Mouse (Mus musculus) neural tube, embryonic 12.5 days (tissue): ENCODE results near the gene Gss. TPM values are rescaled to one million over a fixed set of nuclear protein-coding genes. Genes with fewer than 3 reads are reported as not detected.

ENCODE experiments used
- ATAC-seq: fragments of 200-750 bp; cut with Nextera tagmentation; 2 replicates; pipeline ENCODE4 v1.8.0; 2017; ENCODE audit warnings: low read depth, mild to moderate bottlenecking, moderate TSS enrichment, moderate library complexity; ENCODE audit not compliant: low FRiP score
- H3K27ac ChIP-seq: fragments of 300-500 bp; sonication (generic); 2 replicates; pipeline ENCODE4 v1.5.1; 2016
- H3K27me3 ChIP-seq: fragments of 300-500 bp; sonication (generic); replicated peaks from 2 replicates; pipeline ENCODE4 v1.6.1; 2016; ENCODE audit warnings: mild to moderate bottlenecking
- H3K36me3 ChIP-seq: fragments of 300-500 bp; sonication (generic); 2 replicates; pipeline ENCODE4 v1.6.1; 2016; ENCODE audit warnings: mild to moderate bottlenecking
- H3K4me1 ChIP-seq: fragments of 300-500 bp; sonication (generic); 2 replicates; pipeline ENCODE4 v1.6.1; 2016
- H3K4me2 ChIP-seq: fragments of 300-500 bp; sonication (generic); replicated peaks from 2 replicates; pipeline ENCODE4 v1.6.1; 2016; ENCODE audit warnings: mild to moderate bottlenecking
- H3K4me3 ChIP-seq: fragments of 300-500 bp; sonication (generic); 2 replicates; pipeline ENCODE4 v1.5.1; 2016
- H3K9ac ChIP-seq: fragments of 300-500 bp; sonication (generic); 2 replicates; pipeline ENCODE4 v1.6.1; 2016; ENCODE audit warnings: mild to moderate bottlenecking
- H3K9me3 ChIP-seq: fragments of 300-500 bp; sonication (generic); 2 replicates; pipeline ENCODE4 v1.6.1; 2016; ENCODE audit warnings: mild to moderate bottlenecking
- WGBS: fragments of 180-500 bp; shearing (Covaris S2); methylation state at CpG from one replicate; pipeline ENCODE4 v1.1.7; 2016; 5-methylcytosine and 5-hydroxymethylcytosine counted together
- polyA plus RNA-seq: library from polyadenylated mRNA; unstranded; fragments of >200 nt; fragmentation: Nextera tagmentation; extraction: Ambion mirVana; gene quantifications from 2 replicates; pipeline ENCODE4 v1.2.1, GENCODE M21; 2016

Gss gene
- polyA plus RNA-seq = 15.5 and 16.1 TPM in 2 replicates

DNA sequence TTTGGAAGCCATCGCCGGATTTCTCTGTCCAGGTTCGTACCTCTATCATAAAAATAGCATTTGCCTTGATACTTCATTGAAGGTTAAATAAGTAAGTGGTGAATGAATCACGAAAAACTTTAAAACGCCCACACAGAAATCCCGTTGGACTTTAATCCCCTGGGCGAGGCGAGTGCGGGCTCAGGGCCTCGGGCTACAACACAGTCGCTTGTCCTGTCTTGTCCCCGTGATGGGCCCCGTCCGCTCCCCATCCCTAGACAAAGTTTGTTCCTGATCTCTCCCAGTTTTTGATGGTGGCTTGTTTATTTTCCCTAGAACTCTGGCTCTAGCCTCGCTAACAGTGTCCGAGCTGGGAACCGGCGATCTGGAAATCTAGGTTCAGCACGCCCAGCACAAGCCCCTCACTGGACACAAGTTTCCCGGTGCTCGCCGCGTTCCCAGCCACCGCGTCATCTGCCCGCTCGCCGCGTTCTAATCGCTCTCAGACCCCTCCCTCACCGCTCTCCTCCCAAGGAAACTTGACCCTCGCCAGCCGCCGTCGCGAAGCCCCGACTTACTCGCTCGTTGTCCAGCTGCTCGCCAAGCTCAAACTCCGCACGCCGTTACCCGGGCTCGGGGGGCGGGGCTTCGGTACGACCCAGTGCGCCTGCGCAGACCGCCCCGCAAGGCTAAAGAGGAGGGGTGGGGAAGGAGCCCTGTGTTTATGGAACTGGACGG, at the start of gene Gss:
Gene Gss, minus strand, starts transcription at position 674 of the 717 bp plus-strand sequence.
- Histone ChIP-seq H3K4me3 (peak within 1 kb of the TSS; percentile 54), H3K27ac (peak within 1 kb of the TSS; percentile 26; the same call in 1 of the 2 replicates), H3K9ac (peak within 1 kb of the TSS; percentile 67), H3K27me3 (no peaks in the 10 kb centered on the region), H3K9me3 (no peaks in the 10 kb centered on the region), H3K4me1 (peaks cover 7% of the 10 kb centered on the region), H3K36me3 (no peaks in the 10 kb centered on the region), H3K4me2 (peak within 1 kb of the TSS; percentile 77)
- whole genome bisulfite sequencing = under 1% methylated on average over 53 of the region's 53 CpGs
- ATAC-seq = peak; percentile 90

GRCm38 (mm10) chr2:155641540-155642472, 49.2 kb upstream of the Gss start:
- peaks cover 16% of the 10 kb centered on the region for H3K4me1 ChIP-seq
- H3K9me3 ChIP-seq = no peaks in the 10 kb centered on the region
- no peak overlapping the region for H3K9ac ChIP-seq
- no peak overlapping the region for H3K27ac ChIP-seq
- 72% methylated on average over 18 of the region's 18 CpGs for WGBS
- no peak overlapping the region for H3K4me3 ChIP-seq
- ATAC-seq = no peak
- H3K4me2 ChIP-seq = no peak overlapping the region
- peaks cover 90% of the 10 kb centered on the region for H3K36me3 ChIP-seq
- no peaks in the 10 kb centered on the region for H3K27me3 ChIP-seq

DNA sequence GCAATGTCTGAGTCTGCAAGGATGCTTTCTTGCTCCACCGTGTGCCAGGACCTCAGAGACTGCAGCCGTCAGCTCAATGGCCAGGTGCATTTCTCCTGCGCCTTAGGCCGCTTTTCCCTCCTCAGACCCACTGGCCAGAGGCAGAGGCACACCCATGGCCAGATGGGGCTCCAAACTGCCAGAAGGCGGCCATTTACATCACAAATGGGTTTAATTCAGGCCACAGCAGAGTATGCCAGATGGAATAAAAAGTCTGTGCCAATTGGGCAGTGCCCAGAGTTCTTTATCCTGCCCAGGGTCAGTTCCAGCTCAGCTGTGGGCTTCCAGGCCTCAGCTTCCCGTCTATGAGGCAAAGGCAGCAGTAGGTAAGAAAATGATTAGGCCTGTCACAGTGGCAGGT, 48.0 kb upstream of the Gss start:
- WGBS = 79% methylated on average over 6 of the region's 6 CpGs
- H3K4me1 ChIP-seq = peaks cover 16% of the 10 kb centered on the region
- H3K27ac ChIP-seq = no peak overlapping the region
- H3K9me3 ChIP-seq = no peaks in the 10 kb centered on the region
- no peak overlapping the region for H3K9ac ChIP-seq
- H3K36me3 ChIP-seq = peaks cover 94% of the 10 kb centered on the region
- H3K4me3 ChIP-seq = no peak overlapping the region
- no peaks in the 10 kb centered on the region for H3K27me3 ChIP-seq
- ATAC-seq = no peak
- H3K4me2 ChIP-seq = no peak overlapping the region

GRCm38 (mm10) chr2:155637411-155637810, 44.8 kb upstream of the Gss start:
- 96% methylated on average over 4 of the region's 4 CpGs for WGBS
- Histone ChIP-seq H3K27ac (no peak overlapping the region), H3K9ac (no peak overlapping the region), H3K9me3 (no peaks in the 10 kb centered on the region), H3K27me3 (peaks cover 20% of the 10 kb centered on the region), H3K4me2 (no peak overlapping the region), H3K4me3 (no peak overlapping the region), H3K4me1 (peaks cover 16% of the 10 kb centered on the region), H3K36me3 (peaks cover 97% of the 10 kb centered on the region)
- no peak for ATAC-seq

GRCm38 (mm10) chr2:155636881-155637280, 44.3 kb upstream of the Gss start:
- Histone ChIP-seq H3K4me3 (no peak overlapping the region), H3K27me3 (peaks cover 25% of the 10 kb centered on the region), H3K4me2 (no peak overlapping the region), H3K36me3 (peaks cover 97% of the 10 kb centered on the region), H3K4me1 (peaks cover 12% of the 10 kb centered on the region), H3K9me3 (no peaks in the 10 kb centered on the region), H3K27ac (no peak overlapping the region), H3K9ac (no peak overlapping the region)
- ATAC-seq = no peak

- 95% methylated on average over 8 of the region's 8 CpGs for WGBS
- Histone ChIP-seq H3K4me3 (no peak overlapping the region), H3K4me2 (no peak overlapping the region), H3K27ac (no peak overlapping the region), H3K4me1 (peaks cover 11% of the 10 kb centered on the region), H3K9me3 (no peaks in the 10 kb centered on the region), H3K9ac (no peak overlapping the region), H3K36me3 (peaks cover 94% of the 10 kb centered on the region), H3K27me3 (peaks cover 35% of the 10 kb centered on the region)
- ATAC-seq = no peak
These were observed 43.4 kb upstream of the Gss start for GRCm38 (mm10) chr2:155635961-155636360.

- no peaks in the 10 kb centered on the region for H3K9me3 ChIP-seq
- 93% methylated on average over 8 of the region's 8 CpGs for WGBS
- H3K27me3 ChIP-seq = peaks cover 49% of the 10 kb centered on the region
- H3K4me2 ChIP-seq = no peak overlapping the region
- no peak overlapping the region for H3K27ac ChIP-seq
- peaks cover 21% of the 10 kb centered on the region for H3K4me1 ChIP-seq
- peaks cover 81% of the 10 kb centered on the region for H3K36me3 ChIP-seq
- H3K9ac ChIP-seq = no peak overlapping the region
- H3K4me3 ChIP-seq = no peak overlapping the region
- no peak for ATAC-seq
These were observed 42.0 kb upstream of the Gss start for GRCm38 (mm10) chr2:155634562-155634961.

- Histone ChIP-seq H3K4me1 (peaks cover 29% of the 10 kb centered on the region), H3K4me2 (no peak overlapping the region), H3K27ac (no peak overlapping the region), H3K36me3 (peaks cover 73% of the 10 kb centered on the region), H3K9ac (no peak overlapping the region), H3K4me3 (no peak overlapping the region), H3K9me3 (no peaks in the 10 kb centered on the region), H3K27me3 (peaks cover 57% of the 10 kb centered on the region)
- WGBS = 90% methylated on average over 9 of the region's 9 CpGs
- ATAC-seq = no peak
These were observed 41.1 kb upstream of the Gss start for GRCm38 (mm10) chr2:155633731-155634130.

DNA sequence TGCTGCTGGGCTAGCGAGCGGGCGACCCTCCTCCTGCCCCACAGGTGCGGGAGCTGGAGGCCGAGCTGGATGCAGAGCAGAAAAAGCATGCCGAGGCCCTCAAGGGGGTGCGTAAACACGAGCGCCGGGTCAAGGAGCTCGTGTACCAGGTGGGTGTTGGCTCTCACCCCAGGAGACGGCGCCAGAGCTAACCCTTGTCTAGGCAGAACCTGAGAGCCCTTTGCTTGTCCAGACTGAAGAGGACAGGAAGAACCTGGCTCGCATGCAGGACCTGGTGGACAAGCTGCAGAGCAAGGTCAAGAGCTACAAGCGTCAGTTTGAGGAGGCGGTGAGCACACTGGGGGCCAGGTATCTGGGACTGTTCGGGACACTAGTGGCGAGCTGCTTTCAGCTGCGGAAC, 40.5 kb upstream of the Gss start:
- Histone ChIP-seq H3K4me3 (no peak overlapping the region), H3K27ac (no peak overlapping the region), H3K9me3 (no peaks in the 10 kb centered on the region), H3K9ac (no peak overlapping the region), H3K36me3 (peaks cover 67% of the 10 kb centered on the region), H3K27me3 (peaks cover 63% of the 10 kb centered on the region), H3K4me1 (peaks cover 29% of the 10 kb centered on the region), H3K4me2 (no peak overlapping the region)
- ATAC-seq = no peak
- WGBS = 69% methylated on average over 19 of the region's 19 CpGs

DNA sequence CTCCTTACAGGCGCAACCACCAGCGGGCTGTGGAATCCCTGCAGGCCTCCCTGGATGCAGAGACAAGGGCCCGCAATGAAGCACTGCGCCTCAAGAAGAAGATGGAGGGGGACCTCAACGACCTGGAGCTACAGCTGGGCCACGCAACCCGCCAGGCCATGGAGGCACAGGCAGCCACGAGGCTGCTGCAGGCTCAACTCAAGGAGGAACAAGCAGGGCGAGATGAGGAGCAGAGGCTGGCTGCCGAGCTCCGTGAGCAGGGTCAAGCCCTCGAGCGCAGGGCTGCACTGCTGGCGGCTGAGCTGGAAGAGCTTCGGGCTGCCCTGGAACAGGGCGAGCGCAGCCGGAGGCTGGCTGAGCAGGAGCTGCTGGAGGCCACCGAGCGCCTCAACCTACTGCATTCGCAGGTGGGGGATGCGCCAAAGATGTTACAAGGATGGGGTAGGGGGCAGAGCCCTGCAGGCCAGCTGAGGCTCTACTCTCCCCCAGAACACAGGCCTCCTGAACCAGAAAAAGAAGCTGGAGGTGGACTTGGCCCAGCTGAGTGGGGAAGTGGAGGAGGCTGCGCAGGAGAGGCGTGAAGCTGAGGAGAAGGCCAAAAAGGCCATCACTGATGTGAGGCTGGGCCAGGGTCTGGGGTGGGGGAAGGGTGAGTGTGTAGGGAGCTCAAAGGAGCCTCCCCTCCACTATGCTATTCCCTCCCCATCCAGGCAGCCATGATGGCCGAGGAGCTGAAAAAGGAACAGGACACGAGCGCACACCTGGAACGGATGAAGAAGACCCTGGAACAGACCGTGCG, 39.7 kb upstream of the Gss start:
- WGBS = 66% methylated on average over 30 of the region's 30 CpGs
- Histone ChIP-seq H3K9me3 (no peaks in the 10 kb centered on the region), H3K4me3 (no peak overlapping the region), H3K27me3 (peaks cover 71% of the 10 kb centered on the region), H3K27ac (no peak overlapping the region), H3K4me1 (peaks cover 29% of the 10 kb centered on the region), H3K4me2 (no peak overlapping the region), H3K9ac (no peak overlapping the region), H3K36me3 (peaks cover 59% of the 10 kb centered on the region)
- no peak for ATAC-seq

GRCm38 (mm10) chr2:155630590-155631416, 38.2 kb upstream of the Gss start:
- WGBS = 13% methylated on average over 43 of the region's 43 CpGs
- ATAC-seq = no peak
- H3K27me3 ChIP-seq = peaks cover 82% of the 10 kb centered on the region
- H3K27ac ChIP-seq = no peak overlapping the region
- H3K4me3 ChIP-seq = no peak overlapping the region
- H3K4me1 ChIP-seq = peaks cover 33% of the 10 kb centered on the region
- 0 out of 2 replicates have a peak overlapping the region, but pooled peaks have one; percentile 1 for H3K9ac ChIP-seq
- peak overlapping the region; percentile 31; the same call in 1 of the 2 replicates for H3K4me2 ChIP-seq
- peaks cover 45% of the 10 kb centered on the region for H3K36me3 ChIP-seq
- no peaks in the 10 kb centered on the region for H3K9me3 ChIP-seq
